Mouse (Mus musculus): ENCODE measurements around the gene Kif2c.

DNA sequence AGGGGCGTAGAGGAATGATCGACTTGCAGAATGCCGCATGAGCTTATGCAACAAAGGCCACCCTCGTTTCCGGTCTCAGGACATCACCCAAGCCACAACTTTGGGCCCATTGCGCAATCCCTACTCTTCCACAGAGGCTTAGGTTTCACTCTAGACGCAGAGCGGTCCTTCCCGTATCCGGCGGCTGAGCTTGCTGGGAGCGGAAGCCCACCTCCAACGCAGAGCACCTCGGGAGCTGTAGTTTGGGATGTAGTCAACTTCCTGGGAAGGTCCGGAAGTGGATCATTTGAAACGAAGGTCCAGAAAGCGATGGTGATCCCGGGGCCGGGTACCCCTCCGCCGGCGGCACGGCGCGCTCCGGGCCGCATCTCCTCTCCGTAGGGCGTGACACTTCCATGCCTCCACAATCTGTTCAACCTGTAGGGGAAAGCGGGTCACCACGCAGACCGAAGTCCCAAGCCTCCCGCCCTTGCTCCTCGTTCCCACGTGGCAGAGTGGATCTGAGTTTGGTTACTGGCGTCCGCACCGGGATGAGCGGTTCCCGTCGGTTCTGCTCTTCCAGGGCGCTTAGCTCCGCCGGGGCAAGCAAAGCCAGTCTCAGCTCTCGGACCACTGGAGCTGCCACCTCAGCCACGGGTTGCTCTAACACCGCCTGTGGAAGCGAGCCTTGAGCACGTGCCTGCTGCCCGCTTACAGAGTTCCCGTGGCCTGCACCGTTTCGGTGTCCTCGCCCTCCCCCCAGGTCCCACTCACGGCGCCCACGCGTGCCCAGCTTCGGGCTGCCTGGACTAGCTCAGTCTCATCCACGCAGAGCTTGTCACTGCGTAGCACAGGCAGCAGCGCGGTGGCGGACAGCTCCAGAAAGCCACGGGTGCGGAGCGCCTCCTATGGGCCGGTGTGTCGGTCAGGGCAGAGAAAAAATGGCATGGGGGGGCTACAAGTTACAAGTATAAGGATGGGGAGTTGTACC, 61.7 kb downstream of the Kif2c start:
- TF ChIP-seq GATA1 (IDR thresholded peaks at IDR 0.05; ENCODE audit: borderline replicate concordance, low read length) (no peak), FLI1 (IDR thresholded peaks at IDR 0.05; ENCODE audit: low read length) (peak; percentile 96)
